8 mouse cellular contexts compared by ENCODE assay signal in the genomic region with DNA sequence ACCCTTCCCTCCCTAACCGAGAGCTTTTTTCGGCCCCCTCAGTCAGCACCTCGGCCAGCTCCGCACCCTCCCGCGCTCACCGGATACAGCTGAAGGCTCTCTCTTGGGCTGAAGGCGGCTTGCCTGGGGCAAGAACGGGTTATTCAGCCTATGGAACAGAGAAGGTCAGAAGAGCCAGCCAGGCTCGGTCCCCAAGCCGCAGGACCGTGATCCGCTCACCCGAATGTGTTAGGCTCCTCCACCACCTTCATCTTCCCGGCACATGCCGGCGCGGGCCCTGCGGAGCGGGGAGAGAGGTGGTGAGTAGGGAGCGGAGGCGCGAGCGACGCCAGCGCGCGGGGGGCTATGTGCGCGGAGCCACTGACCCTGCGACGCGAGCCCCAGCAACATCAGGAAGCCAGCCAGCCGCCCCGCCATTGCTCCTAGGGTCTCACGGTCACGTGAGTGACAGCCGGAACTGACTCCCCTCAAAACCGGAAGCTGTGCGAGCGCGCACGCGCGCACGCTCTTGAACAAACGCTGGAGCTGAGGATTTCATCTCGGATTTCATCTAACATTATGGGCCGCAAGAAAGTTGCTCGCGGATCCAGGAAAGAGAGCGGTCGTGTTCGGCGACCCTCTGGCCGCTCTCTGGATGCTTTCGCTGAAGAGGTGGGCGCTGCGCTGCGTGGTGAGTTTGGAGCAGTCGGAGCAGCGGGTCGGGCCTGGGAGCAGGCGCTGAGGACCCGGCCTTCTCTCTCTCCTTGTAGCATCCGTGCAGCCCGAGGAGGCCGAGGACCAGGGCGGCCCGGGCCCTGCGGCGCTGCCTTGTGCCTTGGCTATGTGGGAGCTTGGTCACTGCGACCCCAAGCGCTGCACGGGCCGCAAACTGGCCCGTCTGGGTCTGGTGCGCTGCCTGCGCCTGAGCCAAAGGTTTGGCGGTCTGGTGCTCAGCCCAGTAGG. TPM values are rescaled to one million over a fixed set of nuclear protein-coding genes. Genes with fewer than 3 reads are reported as not detected.
DNase-seq lines count a peak whose midpoint lies in the region; ATAC-seq lines count a peak whose summit lies in the region.

Gnptg (minus strand) TSS at position 430 of the 942 bp plus-strand sequence.
Tsr3 (plus strand) TSS at position 476 of the 942 bp plus-strand sequence.

- peak; percentile 88 for DNase-seq in T-cell, adult 2 months (ENCODE audit: low spot score)
- peak; percentile 88 to 90 for DNase-seq in cerebellum, postnatal 25 days
- peak; percentile 84 to 86 for DNase-seq in frontal cortex, postnatal 36 days (ENCODE audit: low spot score in 2 of 2)
- peak; percentile 91 for DNase-seq in hindbrain, embryonic 14.5 days (ENCODE audit: low spot score)
- peak; percentile 71 for DNase-seq in left cerebral cortex, adult 11 months (ENCODE audit: low spot score)
- DNase-seq in lung, postnatal 36 days, result peak; percentile 92
- peak; percentile 90 for DNase-seq in retina, embryonic 14.5 days (ENCODE audit: low spot score)
- DNase-seq in thymus, postnatal 36 days, result peak; percentile 81 to 87

- WGBS in hindbrain, embryonic 14.5 days, result under 1% methylated on average over 78 of the region's 80 CpGs

- peak within 1 kb of the TSS; percentile 65 for H3K4me3 ChIP-seq in hindbrain, embryonic 14.5 days (replicated peaks; ENCODE audit: low read length)

- ATAC-seq in hindbrain, embryonic 14.5 days (ENCODE audit: low FRiP score), result peak; percentile 88

- peaks cover 48% of the 10 kb centered on the region for H3K36me3 ChIP-seq in hindbrain, embryonic 14.5 days (replicated peaks; ENCODE audit: control insufficient read depth, insufficient read depth)

- H3K4me2 ChIP-seq in hindbrain, embryonic 14.5 days (replicated peaks), result peak within 1 kb of the TSS; percentile 98

- H3K9me3 ChIP-seq in hindbrain, embryonic 14.5 days (ENCODE audit: control insufficient read depth, low read length), result no peaks in the 10 kb centered on the region

- peak within 1 kb of the TSS; percentile 74 for H3K9ac ChIP-seq in hindbrain, embryonic 14.5 days

- peaks cover 20% of the 10 kb centered on the region for H3K4me1 ChIP-seq in hindbrain, embryonic 14.5 days (replicated peaks; ENCODE audit: control insufficient read depth, insufficient read depth, low read length)

- no peaks in the 10 kb centered on the region for H3K27me3 ChIP-seq in hindbrain, embryonic 14.5 days (ENCODE audit: control insufficient read depth, insufficient read depth, low read length)

- H3K27ac ChIP-seq in hindbrain, embryonic 14.5 days, result peak within 1 kb of the TSS; percentile 75

RNA-seq across cellular contexts. Expression of gene Gnptg, which starts in this region (rescaled TPM):
- polyA plus RNA-seq in hindbrain, embryonic 14.5 days (2014; fragmentation: Nextera tagmentation; extraction: Ambion mirVana), result 90.5 and 91.1 TPM in 2 replicates

RNA-seq across cellular contexts. Expression of gene Tsr3, which starts in this region (rescaled TPM):
- polyA plus RNA-seq in hindbrain, embryonic 14.5 days (2014; fragmentation: Nextera tagmentation; extraction: Ambion mirVana), result 52.1 and 53.4 TPM in 2 replicates

Comparison
In these comparisons a context has a peak if more than half of its experiments do, and no peak if none do; other contexts are left out.
1. Peak in every context shown above with its lines: DNase-seq, ATAC-seq, H3K4me3 ChIP-seq and H3K27ac ChIP-seq.